Comparison of ENCODE assay signal across 30 mouse cellular contexts in genomic region chr11:102814881-102815280, GRCm38 (mm10). TPM values are rescaled to one million over a fixed set of nuclear protein-coding genes. Genes with fewer than 3 reads are reported as not detected.
DNase-seq lines count a peak whose midpoint lies in the region; ATAC-seq lines count a peak whose summit lies in the region.
"Had no signal": no experiment of that assay in that cellular context is flagged by ENCODE, and none has a peak within 500 bp of the region (broad histone marks: within the 10 kb centered on the region; RNA-seq: fewer than 3 reads in every experiment).

No protein-coding gene starts in this region.

- H3K27ac ChIP-seq in heart, embryonic 12.5 days (ENCODE audit: poor library complexity, severe bottlenecking): no peak overlapping the region
- no peak overlapping the region for H3K27ac ChIP-seq in limb, embryonic 13.5 days
- H3K27ac ChIP-seq in limb, embryonic 10.5 days: no peak overlapping the region
- H3K27ac ChIP-seq: embryonic facial prominence, embryonic 12.5 days; hindbrain, embryonic 10.5 days; intestine, embryonic 15.5 days; limb, embryonic 12.5 days; liver, embryonic 13.5 days; midbrain, embryonic 10.5 days; midbrain, embryonic 15.5 days; neural tube, embryonic 12.5 days had no signal

- H3K27me3 ChIP-seq in heart, embryonic 12.5 days (replicated peaks): no peaks in the 10 kb centered on the region
- H3K27me3 ChIP-seq in limb, embryonic 13.5 days: no peaks in the 10 kb centered on the region
- no peaks in the 10 kb centered on the region for H3K27me3 ChIP-seq in limb, embryonic 10.5 days (ENCODE audit: low read depth, poor library complexity, severe bottlenecking)
- H3K27me3 ChIP-seq: embryonic facial prominence, embryonic 12.5 days; intestine, embryonic 15.5 days; limb, embryonic 12.5 days; midbrain, embryonic 15.5 days; neural tube, embryonic 12.5 days had no signal

- H3K4me1 ChIP-seq in heart, embryonic 12.5 days (replicated peaks): peaks cover 39% of the 10 kb centered on the region
- H3K4me1 ChIP-seq in limb, embryonic 13.5 days: peaks cover 62% of the 10 kb centered on the region
- peaks cover 43% of the 10 kb centered on the region for H3K4me1 ChIP-seq in limb, embryonic 10.5 days

- no peak for DNase-seq in heart, postnatal 10 days
- no peak for DNase-seq in limb, embryonic 10.5 days (ENCODE audit: low spot score)
- DNase-seq in ES-CJ7 (ENCODE audit: low read depth, low spot score): peak; percentile 65
- DNase-seq in adrenal gland, adult 18-20 months (ENCODE audit: low spot score in 2 of 2): no peak
- DNase-seq: adrenal gland, postnatal 25 days; cerebellum, adult 11-12 months; cerebellum, adult 9-11 months; embryo, embryonic 11 days; forebrain, postnatal 0 days; gastrocnemius, postnatal 10 days; kidney, postnatal 25 days; liver, embryonic 13.5 days; lung, adult 18-20 months; lung, postnatal 10 days; right cerebral cortex, postnatal 4 days; thymus, adult 2 months; thymus, postnatal 36 days had no signal

- no peak overlapping the region for H3K4me3 ChIP-seq in heart, embryonic 12.5 days
- H3K4me3 ChIP-seq in limb, embryonic 13.5 days: no peak overlapping the region
- H3K4me3 ChIP-seq in limb, embryonic 10.5 days: no peak overlapping the region
- H3K4me3 ChIP-seq: embryonic facial prominence, embryonic 12.5 days; hindbrain, embryonic 10.5 days; intestine, embryonic 15.5 days; limb, embryonic 12.5 days; liver, embryonic 13.5 days; midbrain, embryonic 10.5 days; midbrain, embryonic 15.5 days; neural tube, embryonic 12.5 days had no signal

- peaks cover 9% of the 10 kb centered on the region for H3K36me3 ChIP-seq in heart, embryonic 12.5 days
- H3K36me3 ChIP-seq in limb, embryonic 13.5 days: peaks cover 5% of the 10 kb centered on the region; the same call in 1 of the 2 replicates
- H3K36me3 ChIP-seq in limb, embryonic 10.5 days: peaks cover 25% of the 10 kb centered on the region
- H3K36me3 ChIP-seq: intestine, embryonic 15.5 days; liver, embryonic 13.5 days; midbrain, embryonic 15.5 days had no signal

- peak overlapping the region; percentile 24 for H3K4me2 ChIP-seq in heart, embryonic 12.5 days
- 0 out of 2 replicates have a peak overlapping the region, but pooled peaks have one; percentile 4 for H3K4me2 ChIP-seq in limb, embryonic 13.5 days (replicated peaks)
- H3K4me2 ChIP-seq: embryonic facial prominence, embryonic 12.5 days; intestine, embryonic 15.5 days; limb, embryonic 12.5 days; liver, embryonic 13.5 days; midbrain, embryonic 15.5 days; neural tube, embryonic 12.5 days had no signal

- no peaks in the 10 kb centered on the region for H3K9me3 ChIP-seq in heart, embryonic 12.5 days (replicated peaks)
- no peaks in the 10 kb centered on the region for H3K9me3 ChIP-seq in limb, embryonic 13.5 days
- H3K9me3 ChIP-seq in limb, embryonic 10.5 days (replicated peaks): no peaks in the 10 kb centered on the region
- H3K9me3 ChIP-seq: embryonic facial prominence, embryonic 12.5 days; hindbrain, embryonic 10.5 days; intestine, embryonic 15.5 days; limb, embryonic 12.5 days; liver, embryonic 13.5 days; midbrain, embryonic 10.5 days; midbrain, embryonic 15.5 days; neural tube, embryonic 12.5 days had no signal

- no peak for ATAC-seq in heart, embryonic 12.5 days (ENCODE audit: insufficient number of reproducible peaks, low FRiP score)
- no peak for ATAC-seq in limb, embryonic 13.5 days (ENCODE audit: low FRiP score, low read depth)
- ATAC-seq in megakaryocyte, adult 5-6 weeks (ENCODE audit: poor library complexity, severe bottlenecking): no peak
- ATAC-seq: CD4-positive, CD25-positive, alpha-beta regulatory T cell, adult 4 months; forebrain, postnatal 0 days; hindbrain, embryonic 16.5 days; intestine, embryonic 15.5 days; midbrain, embryonic 15.5 days had no signal

- intact Hi-C loops in heart, postnatal 10 days (cut with DNase I): no loop called here

- H3K9ac ChIP-seq in heart, embryonic 12.5 days: no peak overlapping the region
- no peak overlapping the region for H3K9ac ChIP-seq in limb, embryonic 13.5 days
- H3K9ac ChIP-seq: embryonic facial prominence, embryonic 12.5 days; forebrain, postnatal 0 days; intestine, embryonic 15.5 days; limb, embryonic 12.5 days; liver, embryonic 13.5 days; midbrain, embryonic 15.5 days; neural tube, embryonic 12.5 days had no signal

RNA-seq across cellular contexts. Expression of gene Gjc1, which starts 4.6 kb away (rescaled TPM):
- polyA plus RNA-seq in heart, embryonic 12.5 days (2016; fragmentation: Nextera tagmentation; extraction: Ambion mirVana): 69.9 and 72.1 TPM in 2 replicates
- 10 to 100 TPM; 57.7 to 74.8 TPM for total RNA-seq in heart, postnatal 10 days (2021)
- 75.6 and 78.1 TPM in 2 replicates for polyA plus RNA-seq in limb, embryonic 13.5 days (2015; fragmentation: Nextera tagmentation; extraction: Ambion mirVana)
- polyA plus RNA-seq in limb, embryonic 10.5 days (2016; fragmentation: Nextera tagmentation; extraction: Ambion mirVana): 95.0 and 98.8 TPM in 2 replicates
- 10 to 100 TPM; 12.0 to 16.4 TPM for total RNA-seq in adrenal gland, adult 18-20 months (2021)
- 0.11 TPM in 2 replicates for total RNA-seq in megakaryocyte, adult 5-6 weeks (2015)
- 0.40 and 0.89 TPM in 2 replicates for total RNA-seq in megakaryocyte, adult 5-6 weeks (2017)

RNA-seq across cellular contexts. Expression of gene Higd1b, which starts 20.8 kb away (rescaled TPM):
- not detected in 2 replicates for polyA plus RNA-seq in heart, embryonic 12.5 days (2016; fragmentation: Nextera tagmentation; extraction: Ambion mirVana)
- 10 to 100 TPM; 19.0 to 23.1 TPM for total RNA-seq in heart, postnatal 10 days (2021)
- polyA plus RNA-seq in limb, embryonic 13.5 days (2015; fragmentation: Nextera tagmentation; extraction: Ambion mirVana): not detected in 2 replicates
- polyA plus RNA-seq in limb, embryonic 10.5 days (2016; fragmentation: Nextera tagmentation; extraction: Ambion mirVana): not detected in 2 replicates
- total RNA-seq in adrenal gland, adult 18-20 months (2021): 1 to 10 TPM; 1.2 to 4.1 TPM
- total RNA-seq in megakaryocyte, adult 5-6 weeks (2015): not detected in 2 replicates
- not detected in 2 replicates for total RNA-seq in megakaryocyte, adult 5-6 weeks (2017)
- polyA plus RNA-seq: CD4-positive, CD25-positive, alpha-beta regulatory T cell, adult 4 months; embryonic facial prominence, embryonic 12.5 days; hindbrain, embryonic 10.5 days; kidney, embryonic 14.5 days; limb, embryonic 12.5 days; liver, embryonic 13.5 days; midbrain, embryonic 10.5 days; neural tube, embryonic 12.5 days had no signal

RNA-seq across cellular contexts. Expression of gene Adam11, which starts 53.6 kb away (rescaled TPM):
- 9.1 and 10.0 TPM in 2 replicates for polyA plus RNA-seq in heart, embryonic 12.5 days (2016; fragmentation: Nextera tagmentation; extraction: Ambion mirVana)
- total RNA-seq in heart, postnatal 10 days (2021): 1 to 10 TPM; 5.8 TPM
- polyA plus RNA-seq in limb, embryonic 13.5 days (2015; fragmentation: Nextera tagmentation; extraction: Ambion mirVana): 14.7 and 15.8 TPM in 2 replicates
- 14.2 and 25.1 TPM in 2 replicates for polyA plus RNA-seq in limb, embryonic 10.5 days (2016; fragmentation: Nextera tagmentation; extraction: Ambion mirVana)
- total RNA-seq in adrenal gland, adult 18-20 months (2021): 1 to 10 TPM; 1.9 to 5.5 TPM
- total RNA-seq in megakaryocyte, adult 5-6 weeks (2015): 0.54 and 0.62 TPM in 2 replicates
- 0.81 TPM in 1 of 2 replicates, not detected in the other for total RNA-seq in megakaryocyte, adult 5-6 weeks (2017)
- polyA plus RNA-seq: CD4-positive, CD25-positive, alpha-beta regulatory T cell, adult 4 months had no signal

Comparison
In these comparisons a context has a peak if more than half of its experiments do, and no peak if none do; other contexts are left out.
1. RNA of gene Gjc1, which starts 4.6 kb away (total RNA-seq): 57.7 to 74.8 TPM in heart, postnatal 10 days and 12.0 to 16.4 TPM in adrenal gland, adult 18-20 months; 0.11 to 0.89 TPM in megakaryocyte, adult 5-6 weeks; every median in the first group is over 4 times any median in the second.